Mouse (Mus musculus): ENCODE results near the gene Mapk13.
A peak's percentile ranks its signal among the peaks of the same experiment; 100 is the strongest.

Mapk13 gene

GRCm38 (mm10) chr17:28775161-28775560 is 6.1 kb downstream of the Mapk13 start:
- no peak for DNase-seq (ENCODE audit: low spot score in 2 of 2)

GRCm38 (mm10) chr17:28776817-28777216 is 7.7 kb downstream of the Mapk13 start:
- no peak for DNase-seq (ENCODE audit: low spot score in 2 of 2)

GRCm38 (mm10) chr17:28777231-28778005 is 8.3 kb downstream of the Mapk13 start:
- no peak for DNase-seq (ENCODE audit: low spot score in 2 of 2)

- DNase-seq (ENCODE audit: low spot score in 2 of 2), result no peak
Observed at GRCm38 (mm10) chr17:28779735-28780134, 10.6 kb downstream of the Mapk13 start.

- DNase-seq (ENCODE audit: low spot score in 2 of 2), result no peak
Observed at GRCm38 (mm10) chr17:28780836-28781235, 11.7 kb downstream of the Mapk13 start.

GRCm38 (mm10) chr17:28781290-28782045 is 12.4 kb downstream of the Mapk13 start:
- DNase-seq (ENCODE audit: low spot score in 2 of 2), result no peak

GRCm38 (mm10) chr17:28785036-28785435 is 15.9 kb downstream of the Mapk13 start:
- DNase-seq (ENCODE audit: low spot score in 2 of 2), result no peak

GRCm38 (mm10) chr17:28787507-28787906 is 18.4 kb downstream of the Mapk13 start:
- no peak for DNase-seq (ENCODE audit: low spot score in 2 of 2)

- DNase-seq (ENCODE audit: low spot score in 2 of 2), result no peak
Observed at GRCm38 (mm10) chr17:28797031-28797430, 27.9 kb downstream of the Mapk13 start.

GRCm38 (mm10) chr17:28799291-28800160 is 30.4 kb downstream of the Mapk13 start:
- DNase-seq (ENCODE audit: low spot score in 2 of 2), result no peak

GRCm38 (mm10) chr17:28800281-28800670 is 31.2 kb downstream of the Mapk13 start:
- peak in 1 of 2 experiments; percentile 14 for DNase-seq (ENCODE audit: low spot score in 2 of 2)

GRCm38 (mm10) chr17:28800671-28801412 is 31.7 kb downstream of the Mapk13 start, which contains the start of gene Brpf3:
Brpf3 (plus strand) TSS chr17:28801090.
- peak; percentile 40 to 43 for DNase-seq (ENCODE audit: low spot score in 2 of 2)

GRCm38 (mm10) chr17:28801474-28802005 is 32.4 kb downstream of the Mapk13 start:
- peak; percentile 94 to 97 for DNase-seq (ENCODE audit: low spot score in 2 of 2)

GRCm38 (mm10) chr17:28802006-28802481 is 32.9 kb downstream of the Mapk13 start:
- no peak for DNase-seq (ENCODE audit: low spot score in 2 of 2)

GRCm38 (mm10) chr17:28803316-28803715 is 34.2 kb downstream of the Mapk13 start:
- no peak for DNase-seq (ENCODE audit: low spot score in 2 of 2)

- DNase-seq (ENCODE audit: low spot score in 2 of 2), result no peak
Observed at GRCm38 (mm10) chr17:28804973-28805372, 35.9 kb downstream of the Mapk13 start.

- DNase-seq (ENCODE audit: low spot score in 2 of 2), result no peak
Observed at GRCm38 (mm10) chr17:28806770-28807169, 37.7 kb downstream of the Mapk13 start.

- no peak for DNase-seq (ENCODE audit: low spot score in 2 of 2)
Observed at GRCm38 (mm10) chr17:28808714-28809113, 39.6 kb downstream of the Mapk13 start.

GRCm38 (mm10) chr17:28809175-28809831 is 40.2 kb downstream of the Mapk13 start:
- DNase-seq (ENCODE audit: low spot score in 2 of 2), result no peak

- DNase-seq (ENCODE audit: low spot score in 2 of 2), result no peak
Observed at GRCm38 (mm10) chr17:28812345-28812744, 43.2 kb downstream of the Mapk13 start.

All from frontal cortex, postnatal 25 days (tissue).